Mouse (Mus musculus) hindbrain, embryonic 16.5 days (tissue): ENCODE data around the gene Paqr7. TPM values are rescaled to one million over a fixed set of nuclear protein-coding genes. Genes with fewer than 3 reads are reported as not detected.
"Not testable (repeated sequence)": the region's sequence is repeated elsewhere in the genome, so short reads cannot be mapped to it uniquely, and the experiment has no call there.

Experiments used
- ATAC-seq: fragments of 200-750 bp; cut with Nextera tagmentation; 2 replicates; pipeline ENCODE4 v1.8.0; 2017; ENCODE audit warnings: moderate TSS enrichment, moderate library complexity
- H3K27ac ChIP-seq: fragments of 300-500 bp; sonication (generic); 2 replicates; pipeline ENCODE4 v1.5.1; 2014; ENCODE audit warnings: low read depth, mild to moderate bottlenecking, control low read depth, low read length, moderate library complexity
- H3K27me3 ChIP-seq: fragments of 300-500 bp; sonication (generic); replicated peaks from 2 replicates; pipeline ENCODE4 v1.6.1; 2014; ENCODE audit warnings: low read length; ENCODE audit not compliant: control insufficient read depth, insufficient read depth
- H3K36me3 ChIP-seq: fragments of 300-500 bp; sonication (generic); 2 replicates; pipeline ENCODE4 v1.6.1; 2014; ENCODE audit warnings: mild to moderate bottlenecking, low read length, moderate library complexity, mixed read lengths; ENCODE audit not compliant: control insufficient read depth, insufficient read depth
- H3K4me1 ChIP-seq: fragments of 300-500 bp; sonication (generic); 2 replicates; pipeline ENCODE4 v1.6.1; 2014; ENCODE audit warnings: low read depth, low read length; ENCODE audit not compliant: control insufficient read depth, insufficient read depth
- H3K4me2 ChIP-seq: fragments of 300-500 bp; sonication (generic); 2 replicates; pipeline ENCODE4 v1.6.1; 2014; ENCODE audit warnings: mild to moderate bottlenecking, low read length, control low read depth, moderate library complexity
- H3K4me3 ChIP-seq: fragments of 300-500 bp; sonication (generic); 2 replicates; pipeline ENCODE4 v1.5.1; 2014; ENCODE audit warnings: mild to moderate bottlenecking, low read length, control low read depth, moderate library complexity
- H3K9ac ChIP-seq: fragments of 300-500 bp; sonication (generic); 2 replicates; pipeline ENCODE4 v1.6.1; 2014; ENCODE audit warnings: low read depth, mild to moderate bottlenecking, control low read depth, low read length, moderate library complexity
- H3K9me3 ChIP-seq: fragments of 300-500 bp; sonication (generic); 2 replicates; pipeline ENCODE4 v1.6.1; 2014; ENCODE audit warnings: mild to moderate bottlenecking, low read length, moderate library complexity; ENCODE audit not compliant: control insufficient read depth
- WGBS: fragments of 180-500 bp; shearing (Covaris S2); extraction: QIAGEN DNeasy Blood & Tissue Kit; methylation state at CpG from one replicate; pipeline ENCODE4 v1.1.7; 2014; 5-methylcytosine and 5-hydroxymethylcytosine counted together
- polyA plus RNA-seq: library from polyadenylated mRNA; unstranded; fragments of >200 nt; fragmentation: Nextera tagmentation; extraction: Ambion mirVana; gene quantifications from 2 replicates; pipeline ENCODE4 v1.2.1, GENCODE M21; 2015

The Paqr7 gene
- polyA plus RNA-seq, 1 experiment from 2014 or later: 46.7 TPM

DNA sequence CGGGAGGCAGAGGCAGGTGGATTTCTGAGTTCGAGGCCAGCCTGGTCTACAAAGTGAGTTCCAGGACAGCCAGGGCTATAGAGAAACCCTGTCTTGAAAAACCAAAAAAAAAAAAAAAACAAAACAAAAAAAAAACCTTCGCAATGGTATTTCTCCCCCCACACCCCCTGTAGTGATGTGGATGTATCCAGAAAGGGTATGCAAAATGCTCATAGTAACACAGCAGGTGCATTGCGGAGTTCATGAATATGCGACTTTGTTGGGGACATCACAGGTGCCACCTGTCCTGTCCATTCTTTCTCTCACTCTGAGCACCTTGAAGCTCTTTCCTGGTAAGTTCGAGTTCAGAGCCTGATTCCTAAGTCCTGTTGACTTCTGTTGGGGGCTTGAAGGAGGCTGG, 2.3 kb upstream of the Paqr7 start:
- not testable (repeated sequence) for H3K4me3 ChIP-seq, H3K9ac ChIP-seq, H3K27me3 ChIP-seq, H3K9me3 ChIP-seq, H3K27ac ChIP-seq, H3K36me3 ChIP-seq, ATAC-seq, H3K4me2 ChIP-seq
- 89% methylated on average over 6 of the region's 6 CpGs for WGBS
- H3K4me1 ChIP-seq: peaks cover 18% of the 10 kb centered on the region

DNA sequence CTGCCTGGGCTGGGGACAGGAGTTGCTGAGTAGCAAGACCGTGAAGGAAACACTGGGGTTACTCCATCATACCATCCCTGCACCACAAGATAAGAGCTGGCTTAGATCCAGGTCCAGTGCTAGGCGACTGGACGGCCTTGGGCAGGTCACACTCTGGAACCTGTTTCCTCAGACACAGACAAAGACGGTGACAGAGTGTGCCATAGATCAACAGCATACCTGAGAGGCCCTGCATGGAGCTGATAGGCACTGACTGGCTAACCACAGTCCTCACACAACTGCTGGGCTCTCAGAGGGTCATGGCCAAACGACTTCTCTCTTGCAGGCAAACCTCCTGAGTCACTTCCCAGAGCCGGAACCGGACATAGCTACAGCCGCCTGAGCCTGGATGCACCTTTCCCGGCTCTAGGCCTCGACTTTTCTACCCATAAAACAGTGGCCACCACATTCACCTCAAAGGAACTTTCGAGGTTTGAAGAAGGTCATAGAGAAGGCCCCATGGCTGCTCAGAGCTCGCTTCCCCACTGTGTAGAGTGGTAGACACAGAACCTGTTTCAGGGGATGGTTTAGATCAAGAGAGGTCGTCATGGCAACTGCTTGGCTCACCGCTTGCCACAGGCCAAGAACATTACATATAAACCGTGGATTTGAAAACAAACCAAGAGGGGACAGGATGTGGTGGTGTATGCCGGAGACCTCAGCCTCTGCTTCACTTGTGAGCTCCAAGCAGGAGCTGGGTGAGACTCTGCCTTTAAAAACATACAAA, 1.5 kb upstream of the Paqr7 start:
- H3K27ac ChIP-seq: no peak overlapping the region
- no peak overlapping the region for H3K9ac ChIP-seq
- no peaks in the 10 kb centered on the region for H3K9me3 ChIP-seq
- H3K27me3 ChIP-seq: no peaks in the 10 kb centered on the region
- no peak for ATAC-seq
- H3K4me2 ChIP-seq: no peak overlapping the region
- no peaks in the 10 kb centered on the region for H3K36me3 ChIP-seq
- no peak overlapping the region for H3K4me3 ChIP-seq
- WGBS: 66% methylated on average over 16 of the region's 16 CpGs
- H3K4me1 ChIP-seq: peaks cover 18% of the 10 kb centered on the region

DNA sequence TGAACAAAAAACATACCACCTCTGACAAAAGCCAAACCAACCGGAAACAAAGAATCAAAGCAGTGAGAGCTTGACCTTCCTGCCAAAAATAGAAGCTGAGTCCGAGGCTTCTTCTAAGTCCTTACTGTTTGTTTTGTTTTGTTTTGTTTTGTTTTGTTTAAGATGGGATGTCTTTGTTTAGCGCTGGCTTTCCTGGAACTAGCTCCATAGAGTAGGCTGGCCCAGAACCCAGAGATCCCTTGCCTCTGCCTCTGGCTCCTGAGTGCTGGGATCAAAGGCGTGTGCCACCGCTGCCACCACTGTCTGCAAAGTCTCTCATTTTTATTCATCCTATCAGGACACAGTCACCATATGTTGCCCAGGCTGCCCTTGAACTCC, 962 bp upstream of the Paqr7 start:
- WGBS: 64% methylated on average over 5 of the region's 5 CpGs
- peaks cover 18% of the 10 kb centered on the region for H3K4me1 ChIP-seq
- no peak overlapping the region for H3K4me2 ChIP-seq
- no peaks in the 10 kb centered on the region for H3K36me3 ChIP-seq
- H3K9me3 ChIP-seq: no peaks in the 10 kb centered on the region
- no peaks in the 10 kb centered on the region for H3K27me3 ChIP-seq
- H3K27ac ChIP-seq: no peak overlapping the region
- no peak for ATAC-seq
- no peak overlapping the region for H3K4me3 ChIP-seq
- H3K9ac ChIP-seq: no peak overlapping the region

DNA sequence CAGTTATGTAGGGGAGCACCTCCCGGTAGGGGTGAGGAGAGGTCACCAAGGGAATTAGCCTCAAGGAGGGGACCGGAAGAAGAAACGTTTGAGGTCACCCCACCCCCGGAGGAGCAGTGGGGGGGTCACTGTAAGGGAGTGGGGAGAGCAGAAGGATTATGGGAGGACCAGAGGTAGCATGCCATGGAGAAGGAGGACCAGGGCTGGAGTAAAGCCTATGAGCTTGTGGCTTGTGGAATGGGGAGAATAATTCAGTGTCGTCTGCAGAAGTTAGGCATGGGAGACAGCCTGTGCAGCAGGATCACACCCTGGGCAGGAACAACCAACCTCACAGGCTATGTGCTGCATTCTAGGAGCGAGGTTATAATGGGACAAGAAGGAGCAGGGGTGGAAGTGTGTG, 726 bp downstream of the Paqr7 start:
- peak; percentile 62 for ATAC-seq
- H3K9me3 ChIP-seq: no peaks in the 10 kb centered on the region
- peak overlapping the region; percentile 64 for H3K4me3 ChIP-seq
- H3K36me3 ChIP-seq: no peaks in the 10 kb centered on the region
- H3K9ac ChIP-seq: peak overlapping the region; percentile 83
- H3K27ac ChIP-seq: peak overlapping the region; percentile 81
- H3K4me1 ChIP-seq: peaks cover 18% of the 10 kb centered on the region
- peak overlapping the region; percentile 80 for H3K4me2 ChIP-seq
- no peaks in the 10 kb centered on the region for H3K27me3 ChIP-seq
- WGBS: 12% methylated on average over 6 of the region's 6 CpGs

DNA sequence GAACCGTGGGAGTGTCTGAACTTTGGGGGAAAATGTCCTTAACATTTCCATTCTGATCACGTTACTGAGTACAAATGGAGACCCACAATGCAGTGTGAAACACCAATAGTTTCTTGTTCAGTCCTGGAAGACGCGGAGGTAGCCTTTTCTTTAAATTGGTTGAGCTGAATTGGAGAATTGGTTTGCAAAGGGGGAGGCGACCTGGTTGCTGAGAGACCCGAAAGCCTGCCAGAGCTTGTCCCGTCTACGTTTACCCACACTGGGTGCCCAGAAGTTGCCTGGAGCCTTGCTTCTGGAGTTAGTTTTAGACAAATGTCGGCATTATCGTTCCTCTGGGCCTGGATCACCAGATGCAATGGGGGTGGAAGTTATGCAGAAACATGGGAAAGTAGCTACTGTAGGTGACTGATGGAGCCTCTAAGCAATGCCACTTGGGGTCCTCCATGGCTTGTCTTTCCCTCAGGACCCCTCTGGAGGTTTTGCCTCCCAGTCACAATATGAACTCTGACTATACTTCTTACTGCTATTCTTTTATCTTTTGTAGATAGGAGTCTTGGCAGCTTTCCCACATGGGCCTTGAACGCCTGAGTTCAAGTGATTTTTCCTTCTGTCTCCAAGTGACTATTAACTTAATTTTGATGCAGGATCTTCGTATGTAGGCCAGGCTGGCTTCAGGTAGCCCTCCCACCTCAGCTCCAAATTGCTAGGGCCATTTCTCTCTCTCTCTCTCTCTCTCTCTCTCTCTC, 1.7 kb downstream of the Paqr7 start:
- H3K9ac ChIP-seq: peak overlapping the region; percentile 83
- peaks cover 18% of the 10 kb centered on the region for H3K4me1 ChIP-seq
- ATAC-seq: peak; percentile 65
- H3K4me2 ChIP-seq: peak overlapping the region; percentile 80
- H3K27ac ChIP-seq: peak overlapping the region; percentile 81
- H3K36me3 ChIP-seq: no peaks in the 10 kb centered on the region
- peak overlapping the region; percentile 64 for H3K4me3 ChIP-seq
- H3K9me3 ChIP-seq: no peaks in the 10 kb centered on the region
- 54% methylated on average over 12 of the region's 12 CpGs for WGBS
- no peaks in the 10 kb centered on the region for H3K27me3 ChIP-seq

DNA sequence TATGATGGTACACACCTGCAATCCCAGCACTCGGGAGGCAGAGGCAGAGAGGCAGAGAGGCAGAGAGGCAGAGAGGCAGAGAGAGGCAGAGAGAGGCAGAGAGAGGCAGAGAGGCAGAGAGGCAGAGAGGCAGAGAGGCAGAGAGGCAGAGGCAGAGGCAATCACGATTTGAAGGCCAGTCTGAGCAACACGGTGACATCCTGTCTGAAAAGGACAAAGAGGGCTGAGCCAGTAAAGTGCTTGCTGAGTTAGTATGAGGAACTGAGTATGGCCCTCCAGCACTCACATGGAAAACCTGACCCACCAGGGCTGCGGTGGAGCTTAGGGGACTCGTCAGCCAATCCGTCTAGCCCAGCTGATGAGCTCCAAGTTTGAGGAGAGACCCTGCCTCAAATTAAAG, 2.5 kb downstream of the Paqr7 start:
- Histone ChIP-seq H3K27ac (peak overlapping the region; percentile 49), H3K4me1 (peaks cover 18% of the 10 kb centered on the region)
- H3K36me3 ChIP-seq, H3K4me3 ChIP-seq, H3K9ac ChIP-seq, H3K4me2 ChIP-seq, ATAC-seq, H3K9me3 ChIP-seq, H3K27me3 ChIP-seq: not testable (repeated sequence)
- WGBS: 88% methylated on average over 6 of the region's 6 CpGs

DNA sequence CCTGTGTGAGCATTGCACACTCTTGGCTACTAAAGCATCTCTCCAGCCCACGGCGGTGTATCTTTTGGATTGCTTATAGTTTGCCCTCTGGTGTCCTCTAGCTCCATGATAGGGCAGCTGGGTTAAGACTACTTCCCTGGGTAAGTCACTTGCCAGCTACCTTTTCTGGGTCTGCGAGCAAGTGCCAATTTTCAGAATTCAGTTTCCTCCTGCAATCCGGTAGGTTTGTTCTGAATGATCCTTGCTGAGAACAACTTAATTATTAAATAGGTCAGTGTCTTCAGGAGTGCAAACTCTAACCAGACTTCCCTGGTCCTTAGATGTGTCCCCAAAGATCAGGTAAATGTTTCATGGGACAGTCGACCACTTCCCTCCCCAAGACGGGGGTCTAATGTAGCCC, 4.6 kb downstream of the Paqr7 start:
- H3K4me2 ChIP-seq: no peak overlapping the region
- no peak overlapping the region for H3K9ac ChIP-seq
- no peaks in the 10 kb centered on the region for H3K36me3 ChIP-seq
- 91% methylated on average over 6 of the region's 6 CpGs for WGBS
- no peak overlapping the region for H3K4me3 ChIP-seq
- no peaks in the 10 kb centered on the region for H3K9me3 ChIP-seq
- no peak for ATAC-seq
- H3K4me1 ChIP-seq: peaks cover 13% of the 10 kb centered on the region
- H3K27ac ChIP-seq: no peak overlapping the region
- H3K27me3 ChIP-seq: no peaks in the 10 kb centered on the region

DNA sequence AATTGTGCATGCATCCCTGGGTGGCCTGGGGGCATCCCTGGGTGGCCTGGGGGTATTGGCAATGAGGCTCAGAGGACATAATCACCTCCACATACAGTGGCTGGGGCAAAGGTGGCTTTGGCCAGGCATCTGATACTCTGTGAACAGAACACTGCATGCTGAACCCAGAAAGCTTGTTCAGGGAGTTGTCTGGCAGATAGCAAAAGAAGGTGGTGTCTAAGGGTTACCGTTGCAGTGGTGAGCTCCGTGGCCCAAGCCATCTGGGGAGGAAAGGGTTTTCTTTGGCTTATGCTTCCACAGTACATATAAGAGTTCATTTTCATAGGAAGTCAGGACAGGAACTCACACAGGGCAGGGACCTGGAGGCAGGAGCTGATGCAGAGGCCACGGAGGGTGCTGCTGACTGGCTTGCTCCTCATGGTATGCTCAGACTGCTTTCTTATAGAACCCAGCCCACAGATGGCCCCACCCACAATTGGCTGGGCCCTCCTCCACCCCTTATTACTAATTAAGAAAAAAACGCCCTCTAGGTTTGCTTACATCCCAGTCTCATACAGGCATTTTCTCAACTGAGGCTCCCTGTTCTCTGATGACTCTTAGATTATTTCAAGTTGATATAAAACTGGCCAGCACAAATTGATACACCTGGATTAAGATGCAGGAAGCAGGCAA, 7.3 kb downstream of the Paqr7 start:
- Histone ChIP-seq H3K9me3 (no peaks in the 10 kb centered on the region), H3K4me1 (no peaks in the 10 kb centered on the region), H3K36me3 (peaks cover 5% of the 10 kb centered on the region), H3K27ac (no peak overlapping the region), H3K4me2 (no peak overlapping the region), H3K9ac (no peak overlapping the region), H3K27me3 (no peaks in the 10 kb centered on the region; the same call in 1 of the 2 replicates), H3K4me3 (no peak overlapping the region)
- no peak for ATAC-seq
- WGBS: 85% methylated on average over 4 of the region's 4 CpGs

DNA sequence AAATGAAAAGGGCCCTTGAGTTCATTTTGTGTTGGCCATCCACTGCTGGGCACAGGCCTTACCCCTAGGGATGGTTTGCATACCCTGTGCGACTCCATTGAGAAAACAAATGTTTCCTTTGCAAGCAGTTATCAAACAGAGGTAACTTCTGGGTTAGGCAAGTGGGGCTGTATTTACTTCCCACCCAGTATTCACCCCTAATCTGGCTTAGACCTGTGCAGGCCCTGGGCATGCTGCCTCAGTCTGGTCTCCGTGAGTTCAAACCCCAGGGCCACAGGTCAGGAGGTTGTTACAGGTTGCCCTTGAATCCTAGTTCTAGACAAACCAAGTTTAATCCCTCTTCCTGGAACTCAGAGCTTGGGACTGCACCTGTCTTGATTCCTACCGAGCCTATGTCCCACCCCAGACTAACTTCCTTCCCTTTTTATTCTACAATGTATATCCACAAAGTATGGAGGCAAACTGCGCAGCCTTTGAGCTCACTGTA, 8.8 kb downstream of the Paqr7 start:
- no peak overlapping the region for H3K27ac ChIP-seq
- H3K36me3 ChIP-seq: peaks cover 5% of the 10 kb centered on the region
- no peaks in the 10 kb centered on the region; the same call in 1 of the 2 replicates for H3K27me3 ChIP-seq
- ATAC-seq: no peak
- no peak overlapping the region for H3K4me2 ChIP-seq
- no peaks in the 10 kb centered on the region for H3K4me1 ChIP-seq
- H3K9me3 ChIP-seq: no peaks in the 10 kb centered on the region
- no peak overlapping the region for H3K9ac ChIP-seq
- WGBS: 90% methylated on average over 4 of the region's 4 CpGs
- no peak overlapping the region for H3K4me3 ChIP-seq
